Mouse (Mus musculus): ENCODE measurements around the gene Tmem202. TPM values are rescaled to one million over a fixed set of nuclear protein-coding genes. Genes with fewer than 3 reads are reported as not detected.

Tmem202 gene
- 1 to 10 TPM; 6.8 to 7.0 TPM for total RNA-seq (2023)

GRCm38 (mm10) chr9:59539441-59540137 is at the start of gene Tmem202, which contains the start of gene Hexa:
Gene Tmem202, minus strand, starts transcription at chr9:59539847.
Gene Hexa, plus strand, starts transcription at chr9:59539540.

DNA sequence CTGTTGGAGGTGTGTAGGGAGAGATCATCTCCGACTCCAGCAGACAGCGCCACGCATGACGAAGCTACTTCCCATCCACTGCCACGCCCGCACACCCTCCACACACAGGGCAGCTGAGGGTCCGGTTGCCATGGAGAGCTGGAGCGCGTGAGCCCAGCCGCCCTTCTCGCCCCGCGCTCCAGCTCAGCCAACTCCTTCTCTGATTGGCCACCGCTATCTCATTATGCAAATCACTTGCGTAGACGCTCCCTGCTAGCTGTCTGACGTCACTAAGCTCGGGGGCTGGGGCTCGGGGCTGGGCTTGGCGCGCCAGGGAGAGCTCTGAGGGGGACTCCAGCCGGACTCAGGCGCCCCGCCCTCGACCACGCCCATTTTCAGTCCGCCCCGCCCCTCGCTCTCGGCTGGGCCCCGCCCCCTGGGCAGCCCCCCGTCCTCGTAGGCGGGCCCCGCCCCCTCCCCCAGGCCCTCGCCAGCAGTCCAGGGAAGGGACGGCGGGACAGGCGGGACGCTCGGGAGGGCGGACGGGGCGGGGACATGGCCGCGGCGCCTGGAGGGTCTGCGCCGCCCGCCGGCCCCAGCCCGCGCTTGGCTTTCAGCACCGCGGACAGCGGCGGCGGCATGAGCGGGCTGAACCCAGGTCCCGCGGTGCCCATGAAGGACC is 38.3 kb upstream of the Tmem202 start, which contains the start of gene Celf6:
Gene Celf6, plus strand, starts transcription at position 74 of the 661 bp plus-strand sequence.

DNA sequence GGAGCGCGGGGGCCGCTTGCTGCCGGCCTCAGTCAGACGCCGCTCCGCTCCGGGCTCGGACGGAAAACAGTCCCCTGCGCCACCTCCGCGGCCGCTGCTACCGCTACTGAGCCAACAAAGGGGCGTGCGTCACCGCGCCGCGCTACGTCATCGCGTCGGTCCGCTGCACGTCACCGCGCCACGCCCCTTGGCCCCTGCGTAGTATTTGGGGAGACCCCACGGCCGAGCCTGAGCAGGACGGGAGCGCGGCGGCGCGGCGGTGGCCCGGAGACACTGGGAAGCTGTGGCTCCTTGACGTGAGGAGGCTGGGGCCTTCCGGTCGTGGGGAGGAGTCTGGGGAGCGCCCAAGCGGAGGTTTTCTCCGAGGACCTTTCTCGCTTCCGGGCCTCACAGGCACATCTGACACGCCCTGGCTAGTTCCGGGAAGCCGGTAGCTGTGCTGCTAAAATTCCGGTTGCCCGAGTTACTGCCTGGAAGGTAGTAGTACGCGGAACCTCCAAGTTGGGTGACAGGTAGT is 53.0 kb downstream of the Tmem202 start, which contains the start of gene Arih1:
Gene Arih1, minus strand, starts transcription at position 70 of the 517 bp plus-strand sequence.

Other genes with a start within 250 kb of the Tmem202 start
- gene Adpgk, start 248.3 kb downstream of the Tmem202 start, total RNA-seq (2023), result 100 to 1,000 TPM; 672 to 826 TPM
- gene Bbs4, start 186.3 kb downstream of the Tmem202 start, total RNA-seq (2023), result 1 to 10 TPM; 2.4 to 4.3 TPM
- 100 to 1,000 TPM; 122 to 133 TPM for gene Arih1, start 53.2 kb downstream of the Tmem202 start, total RNA-seq (2023)
- 100 to 1,000 TPM; 136 to 157 TPM for gene Hexa, start 307 bp downstream of the Tmem202 start, total RNA-seq (2023)
- not detected for gene Celf6, start 38.1 kb upstream of the Tmem202 start, total RNA-seq (2023)
- gene Parp6, start 77.4 kb upstream of the Tmem202 start, total RNA-seq (2023), result 10 to 100 TPM; 30.7 to 31.6 TPM
- gene Pkm, start 116.5 kb upstream of the Tmem202 start, total RNA-seq (2023), result 1,000 to 10,000 TPM; 1,107 to 1,126 TPM
- 1 to 10 TPM; 4.5 to 8.1 TPM for gene Gramd2, start 140.3 kb upstream of the Tmem202 start, total RNA-seq (2023)
- gene Senp8, start 210.9 kb upstream of the Tmem202 start, total RNA-seq (2023), result 1 to 10 TPM; 1.7 to 2.7 TPM
- gene Myo9a, start 211.0 kb upstream of the Tmem202 start, total RNA-seq (2023), result 10 to 100 TPM; 16.3 to 23.1 TPM